Mouse (Mus musculus) thymus, postnatal 4 days (tissue): ENCODE measurements at regions not wholly inside any gene's neighbourhood (a gene's known extent, or its start where the extent isn't known, plus 50 kb on each side); places are given as distances from the start of the nearest gene placed in this dataset.

ENCODE experiments used
- DNase-seq: peaks from one replicate; pipeline ENCODE4 v3.0.0; 2021

DNA sequence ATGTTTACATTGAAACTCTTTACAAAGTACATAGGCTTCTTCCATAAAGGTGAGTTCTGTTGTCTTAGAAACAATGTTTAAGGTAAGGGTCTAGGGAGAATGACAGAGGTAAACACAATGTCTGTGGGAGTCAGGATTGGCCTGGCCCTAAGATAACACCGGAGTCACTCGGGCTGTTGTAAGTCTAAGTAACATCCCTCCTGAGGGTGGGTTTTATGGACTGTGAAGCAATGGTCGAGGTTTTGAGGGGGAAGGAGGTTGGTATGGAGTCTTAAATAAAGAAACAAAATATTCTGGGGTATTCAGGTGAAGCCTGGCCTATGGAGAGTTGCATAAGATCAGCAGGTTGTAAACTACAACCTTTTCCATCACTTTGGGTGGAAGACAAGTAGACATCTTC lies 101.5 kb downstream of the Qrsl1 start:
- no peak for DNase-seq

DNA sequence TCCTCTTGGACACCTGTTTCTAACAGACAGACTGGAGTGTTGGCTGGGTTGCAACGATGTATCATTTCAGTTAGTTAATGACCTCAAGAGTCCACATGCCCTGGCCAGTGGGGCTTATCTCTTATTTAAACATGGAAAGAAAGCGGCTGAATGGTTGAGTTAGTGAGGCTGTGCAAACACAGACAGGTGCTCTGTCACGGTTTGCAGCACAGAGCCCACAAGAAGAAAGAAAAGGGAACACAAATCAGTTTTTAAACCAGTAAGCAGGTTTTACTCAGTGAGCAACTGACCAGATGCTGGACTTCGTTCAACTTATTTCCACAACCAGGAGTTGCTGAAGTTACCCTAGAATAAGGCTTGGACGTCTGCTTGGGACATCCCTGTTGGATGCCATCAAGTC lies 86.3 kb downstream of the Qrsl1 start:
- no peak for DNase-seq

DNA sequence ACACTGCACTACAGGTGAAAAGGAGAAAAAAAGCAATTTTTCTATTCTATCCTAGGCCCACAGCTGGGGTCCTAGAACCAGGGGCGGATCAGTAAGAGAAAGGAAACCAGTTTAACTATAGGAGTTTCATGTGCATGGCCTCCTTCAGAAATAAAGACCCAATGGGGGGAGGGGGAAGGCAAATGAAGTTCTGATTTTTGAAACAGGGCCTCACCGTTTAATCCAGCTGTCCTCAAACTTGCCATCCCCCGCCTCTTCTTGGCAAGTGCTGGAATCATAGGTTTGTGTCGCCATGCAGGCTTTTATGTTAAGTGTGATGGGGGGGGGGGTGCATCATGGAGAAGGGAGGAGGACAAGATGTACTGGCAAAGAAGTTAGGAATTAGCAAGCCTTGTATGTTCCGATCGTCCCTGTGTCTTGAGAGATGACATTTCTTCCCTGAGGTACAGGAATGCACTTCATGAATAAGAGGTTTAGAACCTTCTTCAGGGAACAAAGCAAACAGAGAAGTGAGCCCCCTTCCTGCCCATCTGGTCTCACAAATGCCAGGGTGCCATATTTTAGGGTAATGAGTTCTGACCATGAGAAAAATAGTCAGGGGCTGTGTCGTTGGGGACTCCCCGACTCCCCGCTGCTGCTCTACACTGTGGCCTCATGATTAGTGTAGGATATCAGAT lies 83.9 kb downstream of the Qrsl1 start:
- no peak for DNase-seq

DNA sequence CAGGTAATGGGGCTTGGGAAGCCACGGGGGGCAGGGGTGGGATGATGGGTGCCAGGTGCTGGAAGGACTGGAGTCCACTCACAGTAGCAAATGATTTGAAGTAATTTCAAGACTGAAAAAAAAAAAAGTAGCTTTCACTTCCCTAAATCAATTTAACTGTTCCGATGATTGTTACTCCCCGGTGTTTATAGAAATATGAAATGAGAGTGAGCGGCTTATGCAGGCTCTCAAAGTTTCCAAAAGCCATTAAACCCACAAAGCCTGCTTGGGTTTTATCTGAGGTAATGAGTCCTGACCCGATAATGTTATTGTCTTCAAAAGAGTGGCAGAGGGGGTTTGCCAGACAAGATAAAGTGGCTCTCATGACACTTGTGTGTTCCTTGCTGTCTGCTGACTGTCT lies 82.9 kb downstream of the Qrsl1 start:
- no peak for DNase-seq

DNA sequence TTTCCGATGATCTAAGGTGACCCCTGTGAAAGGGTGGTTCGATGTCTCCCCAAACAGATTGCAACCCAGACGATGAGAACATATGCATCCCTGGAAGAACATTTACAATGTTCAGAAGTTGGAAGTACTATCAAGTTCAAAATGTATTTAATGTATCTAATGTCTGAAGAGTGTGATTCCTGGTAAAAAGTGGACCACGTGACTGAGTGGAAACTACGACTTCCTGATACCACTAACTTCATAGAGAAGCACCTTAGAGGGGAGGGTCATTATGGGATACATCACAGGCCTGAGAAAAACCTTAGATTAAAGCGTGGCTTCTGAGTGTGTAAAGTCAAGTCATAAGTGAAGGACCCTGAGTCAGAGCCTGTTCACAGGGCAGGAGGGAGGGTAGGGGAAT lies 82.1 kb downstream of the Qrsl1 start:
- DNase-seq: no peak

DNA sequence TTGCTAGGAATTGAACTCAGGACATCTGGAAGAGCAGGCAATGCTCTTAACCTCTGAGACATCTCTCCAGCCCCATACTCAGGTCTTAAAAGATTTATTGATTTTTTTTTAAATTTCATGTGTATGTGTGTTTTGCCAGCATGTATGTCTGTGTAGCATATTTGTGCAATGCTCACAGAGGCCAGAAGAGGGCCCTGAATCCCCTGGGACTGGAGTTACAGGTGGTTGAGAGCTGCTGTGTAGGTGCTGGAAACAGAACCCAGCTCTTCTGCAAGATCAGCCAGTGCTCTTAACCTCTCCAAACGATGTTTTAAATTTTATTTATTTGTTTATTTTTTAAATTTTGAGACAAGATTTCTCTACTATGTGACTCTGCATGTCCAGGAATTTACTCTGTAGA lies 78.9 kb downstream of the Qrsl1 start:
- peak; percentile 17 for DNase-seq

DNA sequence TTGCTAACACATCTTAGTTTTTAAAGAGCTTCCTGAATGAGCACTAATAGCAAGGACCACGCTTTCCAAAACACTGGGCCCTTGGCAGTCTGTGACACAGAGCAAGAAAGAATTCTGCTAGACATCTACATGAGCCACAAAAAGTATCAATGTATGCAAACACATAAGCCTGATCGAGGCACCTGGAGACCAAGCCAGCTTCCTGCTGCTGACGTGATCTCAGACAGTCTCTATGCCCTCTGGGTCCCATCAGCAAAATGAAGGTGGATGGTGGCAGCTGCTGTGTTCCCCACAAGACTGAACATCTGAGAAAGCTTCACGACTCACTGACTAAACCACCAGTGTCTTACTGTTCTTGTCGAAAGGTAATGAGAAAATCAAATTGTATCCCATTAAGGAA lies 77.5 kb downstream of the Qrsl1 start:
- no peak for DNase-seq
